ENCODE assay signal across 18 mouse cellular contexts in the genomic region with DNA sequence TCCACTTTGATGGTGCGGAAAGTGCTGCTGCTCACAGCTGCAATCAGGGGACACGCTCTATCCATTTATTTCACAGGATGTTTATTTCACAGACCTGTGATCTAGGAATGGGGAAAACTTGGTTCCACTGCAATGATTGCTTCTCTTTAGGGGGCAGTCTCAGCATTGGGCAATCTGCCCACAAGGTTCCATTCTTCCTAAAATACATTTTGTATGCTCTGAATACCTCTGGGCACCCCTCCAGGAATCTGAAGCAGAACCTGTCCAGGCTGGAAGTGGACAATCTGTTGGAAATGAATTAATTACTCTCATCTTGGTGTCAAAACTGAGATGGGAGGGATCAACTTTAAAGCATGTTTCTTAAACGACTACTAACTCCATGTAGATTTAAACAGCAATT.
A peak's percentile ranks its signal among the peaks of the same experiment; 100 is the strongest.
DNase-seq lines count a peak whose midpoint lies in the region; ATAC-seq lines count a peak whose summit lies in the region.
"Had no signal": no experiment of that assay in that cellular context is flagged by ENCODE, and none has a peak within 500 bp of the region (broad histone marks: within the 10 kb centered on the region; RNA-seq: fewer than 3 reads in every experiment).

No protein-coding gene starts in this region.

- WGBS in kidney, embryonic 14.5 days = 64% methylated on average over 3 of the region's 3 CpGs

- H3K4me1 ChIP-seq in kidney, embryonic 14.5 days (ENCODE audit: control insufficient read depth, insufficient read depth, low read length) = no peaks in the 10 kb centered on the region
- H3K4me1 ChIP-seq: embryonic facial prominence, embryonic 15.5 days; lung, embryonic 15.5 days; neural tube, embryonic 15.5 days had no signal

- H3K27ac ChIP-seq in kidney, embryonic 14.5 days (ENCODE audit: low read depth, low read length) = no peak overlapping the region
- H3K27ac ChIP-seq: embryonic facial prominence, embryonic 15.5 days; forebrain, embryonic 12.5 days; lung, embryonic 15.5 days; neural tube, embryonic 15.5 days had no signal

- H3K4me2 ChIP-seq in kidney, embryonic 14.5 days (replicated peaks; ENCODE audit: low read depth, low read length) = no peak overlapping the region
- H3K4me2 ChIP-seq: embryonic facial prominence, embryonic 15.5 days; forebrain, embryonic 12.5 days; lung, embryonic 15.5 days; neural tube, embryonic 15.5 days had no signal

- H3K4me3 ChIP-seq in kidney, embryonic 14.5 days (ENCODE audit: low read length) = no peak overlapping the region
- H3K4me3 ChIP-seq: embryonic facial prominence, embryonic 15.5 days; forebrain, embryonic 12.5 days; lung, embryonic 15.5 days; neural tube, embryonic 15.5 days had no signal

- ATAC-seq in kidney, embryonic 14.5 days (ENCODE audit: low FRiP score, low TSS enrichment) = no peak
- ATAC-seq: intestine, embryonic 16.5 days had no signal

- H3K9ac ChIP-seq in kidney, embryonic 14.5 days (ENCODE audit: low read depth, low read length) = no peak overlapping the region
- H3K9ac ChIP-seq: embryonic facial prominence, embryonic 15.5 days; forebrain, embryonic 12.5 days; lung, embryonic 15.5 days; neural tube, embryonic 15.5 days had no signal

- no peaks in the 10 kb centered on the region for H3K27me3 ChIP-seq in kidney, embryonic 14.5 days (ENCODE audit: control insufficient read depth, insufficient read depth, low read length)
- H3K27me3 ChIP-seq: embryonic facial prominence, embryonic 15.5 days; forebrain, embryonic 12.5 days; lung, embryonic 15.5 days; neural tube, embryonic 15.5 days had no signal

- DNase-seq in heart, adult 11 months = peak; percentile 81
- DNase-seq in heart, adult 9 months (ENCODE audit: low spot score in 2 of 2) = no peak
- DNase-seq in kidney, adult 9 months = peak; percentile 21
- peak; percentile 21 for DNase-seq in ovary, postnatal 14 days (ENCODE audit: low spot score)
- DNase-seq in ovary, postnatal 10 days (ENCODE audit: low spot score) = no peak
- no peak for DNase-seq in left cerebral cortex, adult 9 months (ENCODE audit: low spot score in 2 of 2)
- DNase-seq: adrenal gland, postnatal 10 days; gastrocnemius, postnatal 36 days; layer of hippocampus, adult 9-11 months; right cerebral cortex, adult 18-20 months; thymus, postnatal 14 days had no signal

- no peaks in the 10 kb centered on the region for H3K36me3 ChIP-seq in kidney, embryonic 14.5 days (ENCODE audit: control insufficient read depth, insufficient read depth, low read length)
- H3K36me3 ChIP-seq: embryonic facial prominence, embryonic 15.5 days; forebrain, embryonic 12.5 days; G1E; lung, embryonic 15.5 days; neural tube, embryonic 15.5 days had no signal

- no peaks in the 10 kb centered on the region for H3K9me3 ChIP-seq in kidney, embryonic 14.5 days (ENCODE audit: control insufficient read depth, low read length)
- H3K9me3 ChIP-seq: embryonic facial prominence, embryonic 15.5 days; forebrain, embryonic 12.5 days; lung, embryonic 15.5 days; neural tube, embryonic 15.5 days had no signal

Comparison
In these comparisons a context has a peak if more than half of its experiments do, and no peak if none do; other contexts are left out.
1. DNase-seq: peak in heart, adult 11 months (single experiment), kidney, adult 9 months (single experiment) and ovary, postnatal 14 days (single experiment); none in heart, adult 9 months (0 of 2), ovary, postnatal 10 days (single experiment) and left cerebral cortex, adult 9 months (0 of 2).